Mouse (Mus musculus): ENCODE results near the gene Gm5565. TPM values are rescaled to one million over a fixed set of nuclear protein-coding genes. Genes with fewer than 3 reads are reported as not detected.
"Not testable (repeated sequence)": the region's sequence is repeated elsewhere in the genome, so short reads cannot be mapped to it uniquely, and the experiment has no call there.

Gene Gm5565
- polyA plus RNA-seq, 1 experiment, result not detected

- H3K27ac ChIP-seq (ENCODE audit: insufficient read depth, low read length), result no peak overlapping the region
- H3K4me3 ChIP-seq (ENCODE audit: insufficient read depth, low read length), result no peak overlapping the region
- TF ChIP-seq CTCF (IDR thresholded peaks at IDR 0.05; ENCODE audit: borderline replicate concordance, insufficient read depth, low read length), result no peak
- TF ChIP-seq POLR2A (IDR thresholded peaks at IDR 0.05; ENCODE audit: low read depth, low read length), result no peak
- no peaks in the 10 kb centered on the region for H3K4me1 ChIP-seq (ENCODE audit: control insufficient read depth, insufficient read depth, low read length)
Observed at GRCm38 (mm10) chr5:146188144-146188543, 27.8 kb upstream of the Gm5565 start.

GRCm38 (mm10) chr5:146187441-146187840, 27.1 kb upstream of the Gm5565 start:
- not testable (repeated sequence) for H3K4me1 ChIP-seq (ENCODE audit: control insufficient read depth, insufficient read depth, low read length); H3K27ac ChIP-seq (ENCODE audit: insufficient read depth, low read length); H3K4me3 ChIP-seq (ENCODE audit: insufficient read depth, low read length)
- peak; percentile 73; the same call in 1 of the 2 replicates for TF ChIP-seq CTCF (IDR thresholded peaks at IDR 0.05; ENCODE audit: borderline replicate concordance, insufficient read depth, low read length)

- not testable (repeated sequence) for H3K4me3 ChIP-seq (ENCODE audit: insufficient read depth, low read length); H3K27ac ChIP-seq (ENCODE audit: insufficient read depth, low read length); H3K4me1 ChIP-seq (ENCODE audit: control insufficient read depth, insufficient read depth, low read length)
Observed at GRCm38 (mm10) chr5:146185204-146185603, 24.9 kb upstream of the Gm5565 start, which contains the start of gene 1700001J03Rik. 1700001J03Rik (minus strand) TSS chr5:146185304.

- not testable (repeated sequence) for H3K27ac ChIP-seq (ENCODE audit: insufficient read depth, low read length); H3K4me3 ChIP-seq (ENCODE audit: insufficient read depth, low read length); H3K4me1 ChIP-seq (ENCODE audit: control insufficient read depth, insufficient read depth, low read length)
Observed at GRCm38 (mm10) chr5:146172744-146173143, 12.4 kb upstream of the Gm5565 start.

- not testable (repeated sequence) for H3K4me3 ChIP-seq (ENCODE audit: insufficient read depth, low read length); H3K4me1 ChIP-seq (ENCODE audit: control insufficient read depth, insufficient read depth, low read length); H3K27ac ChIP-seq (ENCODE audit: insufficient read depth, low read length)
Observed at GRCm38 (mm10) chr5:146170621-146171020, 10.3 kb upstream of the Gm5565 start, which contains the start of gene Gm6309. Gm6309 (minus strand) TSS chr5:146170721.

- H3K27ac ChIP-seq (ENCODE audit: insufficient read depth, low read length); H3K4me3 ChIP-seq (ENCODE audit: insufficient read depth, low read length); H3K4me1 ChIP-seq (ENCODE audit: control insufficient read depth, insufficient read depth, low read length): not testable (repeated sequence)
Observed at GRCm38 (mm10) chr5:146158326-146158725, 2.0 kb downstream of the Gm5565 start.

GRCm38 (mm10) chr5:146150454-146150853, 9.9 kb downstream of the Gm5565 start:
- Histone ChIP-seq H3K4me1 (ENCODE audit: control insufficient read depth, insufficient read depth, low read length) (no peaks in the 10 kb centered on the region), H3K4me3 (ENCODE audit: insufficient read depth, low read length) (no peak overlapping the region), H3K27ac (ENCODE audit: insufficient read depth, low read length) (no peak overlapping the region)
- TF ChIP-seq CTCF (IDR thresholded peaks at IDR 0.05; ENCODE audit: borderline replicate concordance, insufficient read depth, low read length), result no peak
- no peak for TF ChIP-seq POLR2A (IDR thresholded peaks at IDR 0.05; ENCODE audit: low read depth, low read length)

- no peak for TF ChIP-seq CTCF (IDR thresholded peaks at IDR 0.05; ENCODE audit: borderline replicate concordance, insufficient read depth, low read length)
- TF ChIP-seq POLR2A (IDR thresholded peaks at IDR 0.05; ENCODE audit: low read depth, low read length), result no peak
- Histone ChIP-seq H3K4me1 (ENCODE audit: control insufficient read depth, insufficient read depth, low read length) (no peaks in the 10 kb centered on the region), H3K27ac (ENCODE audit: insufficient read depth, low read length) (no peak overlapping the region), H3K4me3 (ENCODE audit: insufficient read depth, low read length) (no peak overlapping the region)
Observed at GRCm38 (mm10) chr5:146147903-146148302, 12.4 kb downstream of the Gm5565 start.

Other genes with a start within 250 kb of the Gm5565 start
- gene Cyp3a25, start 150.9 kb downstream of the Gm5565 start, polyA plus RNA-seq (2011; ENCODE audit: insufficient read length, low read depth, missing spikeins), result not detected in 2 replicates
- gene Cyp3a59, start 81.3 kb downstream of the Gm5565 start, polyA plus RNA-seq (2011; ENCODE audit: insufficient read length, low read depth, missing spikeins), result not detected in 2 replicates
- gene Gm6309, start 10.2 kb upstream of the Gm5565 start, polyA plus RNA-seq (2011; ENCODE audit: insufficient read length, low read depth, missing spikeins), result not detected in 2 replicates
- not detected in 2 replicates for gene 1700001J03Rik, start 24.8 kb upstream of the Gm5565 start, polyA plus RNA-seq (2011; ENCODE audit: insufficient read length, low read depth, missing spikeins)
- gene Rnf6, start 61.0 kb upstream of the Gm5565 start, polyA plus RNA-seq (2011; ENCODE audit: insufficient read length, low read depth, missing spikeins), result 68.8 and 72.9 TPM in 2 replicates
- 53.0 and 54.3 TPM in 2 replicates for gene Cdk8, start 70.7 kb upstream of the Gm5565 start, polyA plus RNA-seq (2011; ENCODE audit: insufficient read length, low read depth, missing spikeins)
- gene Wasf3, start 224.4 kb upstream of the Gm5565 start, polyA plus RNA-seq (2011; ENCODE audit: insufficient read length, low read depth, missing spikeins), result 9.1 and 10.6 TPM in 2 replicates

All from embryonic fibroblast, embryonic 13.5 days (primary cell).